Mouse (Mus musculus): Measurements from ENCODE around the gene Cdk9.
A peak's percentile ranks its signal among the peaks of the same experiment; 100 is the strongest.

Gene Cdk9

GRCm38 (mm10) chr2:32731911-32732310 lies 19.0 kb upstream of the Cdk9 start:
- DNase-seq, result no peak

- no peak for DNase-seq
Measured at GRCm38 (mm10) chr2:32730854-32731253, 18.0 kb upstream of the Cdk9 start.

GRCm38 (mm10) chr2:32729547-32729946 lies 16.7 kb upstream of the Cdk9 start:
- DNase-seq, result no peak

DNA sequence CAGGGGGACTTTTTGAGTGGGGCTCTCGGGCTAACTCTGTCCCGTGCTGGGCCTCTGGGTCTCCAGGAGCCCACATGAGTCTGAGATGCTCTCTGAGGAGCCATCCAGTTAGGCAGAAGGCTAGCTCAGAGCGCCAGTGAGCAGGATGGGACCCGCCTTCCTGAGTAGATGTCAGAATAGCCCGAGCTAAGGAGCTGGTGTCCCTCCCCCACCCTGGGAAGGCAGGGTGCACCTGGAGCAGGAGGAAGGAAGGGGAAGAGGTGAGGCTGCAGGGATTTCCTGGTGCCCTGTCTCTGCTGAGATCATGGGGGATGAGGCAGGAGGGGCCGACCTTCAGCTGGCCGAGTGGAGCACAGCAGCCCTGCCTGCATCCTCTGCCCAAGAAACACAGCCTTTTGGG lies 15.6 kb upstream of the Cdk9 start:
- no peak for DNase-seq

DNA sequence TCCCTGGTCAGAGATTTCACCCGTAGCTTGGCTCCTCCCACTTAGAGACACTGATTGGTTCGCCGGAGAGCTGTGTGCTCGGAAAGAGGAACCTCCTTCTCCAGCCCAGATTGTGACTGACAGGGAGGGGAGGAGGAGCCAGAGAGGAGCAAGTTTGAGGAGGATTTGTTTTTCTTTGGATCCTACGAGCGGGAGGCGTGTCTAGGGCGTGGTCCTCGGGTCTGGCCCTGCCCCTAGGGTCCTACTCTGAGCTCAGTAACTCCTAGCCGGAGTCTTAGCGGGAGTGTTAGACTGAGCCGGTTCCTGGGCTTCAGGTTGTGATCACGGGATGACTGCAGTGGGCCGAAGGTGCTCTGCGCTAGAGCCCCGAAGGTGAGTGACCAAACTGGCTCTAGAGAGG lies 14.6 kb upstream of the Cdk9 start:
- DNase-seq, result peak; percentile 99

GRCm38 (mm10) chr2:32724832-32725790 lies 12.2 kb upstream of the Cdk9 start:
- DNase-seq, result no peak

DNA sequence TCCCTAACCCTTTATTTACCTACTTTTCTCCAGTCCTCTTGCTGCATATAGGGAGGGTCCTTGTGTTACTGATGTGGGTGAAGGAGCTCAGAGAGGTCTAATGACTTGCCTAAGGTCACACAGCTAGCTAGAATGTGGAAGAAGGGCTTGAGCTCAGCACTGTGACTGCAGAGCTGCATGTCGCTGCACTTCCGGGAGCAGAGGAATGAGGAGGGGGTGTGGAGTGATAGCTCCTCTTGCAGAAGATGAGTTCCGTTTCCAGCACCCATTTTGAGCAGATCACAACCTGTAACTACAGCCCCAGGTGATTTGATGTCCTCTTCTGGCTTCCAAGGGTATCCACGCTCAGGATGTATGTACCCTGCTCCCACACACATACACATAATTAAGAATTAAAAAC lies 11.3 kb upstream of the Cdk9 start:
- no peak for DNase-seq

DNA sequence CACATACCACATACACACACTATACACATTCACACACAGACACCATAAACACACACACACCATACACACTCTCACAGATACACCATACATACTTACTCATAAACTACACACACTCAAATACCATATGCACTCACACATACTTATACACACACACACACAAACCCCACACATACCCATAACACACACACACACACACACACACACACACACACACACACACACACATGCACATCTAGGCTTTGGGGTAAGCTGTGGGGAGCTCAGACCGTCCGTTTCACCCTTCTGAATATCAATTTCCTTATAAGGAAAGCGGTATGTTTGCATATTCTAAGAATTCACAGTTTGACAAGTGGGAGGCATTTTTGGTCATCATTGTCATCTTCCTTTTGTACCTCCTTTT lies 9.7 kb upstream of the Cdk9 start:
- DNase-seq, result no peak

GRCm38 (mm10) chr2:32722046-32722445 lies 9.2 kb upstream of the Cdk9 start:
- no peak for DNase-seq

DNA sequence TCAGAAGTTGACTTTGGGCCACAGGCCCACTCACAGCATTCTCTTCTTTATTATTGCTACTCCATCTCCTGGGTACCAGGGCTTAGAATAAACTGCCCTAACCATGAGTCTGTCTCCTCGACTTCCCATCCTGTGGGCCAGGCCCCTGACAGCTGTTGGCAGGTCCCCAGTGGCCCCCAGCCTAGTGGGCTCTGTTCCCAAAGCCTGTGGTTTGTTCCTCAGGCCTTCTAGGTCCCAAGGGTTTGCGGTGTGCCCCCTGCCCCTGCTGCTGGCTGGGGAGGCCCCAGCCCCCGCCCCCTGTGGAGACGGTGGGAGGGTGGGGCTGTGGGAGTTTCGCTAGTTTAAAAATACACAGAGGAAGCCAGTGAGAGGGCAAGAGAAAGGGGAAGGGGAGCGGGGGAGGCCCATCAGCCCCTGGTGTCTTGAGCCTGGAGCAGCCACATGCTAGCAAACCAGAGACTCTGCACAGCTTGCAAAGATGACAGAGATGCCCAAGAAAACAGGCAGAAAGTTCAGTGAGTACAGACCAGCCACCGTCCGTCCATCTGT lies 7.9 kb upstream of the Cdk9 start, which contains the start of gene Sh2d3c:
Gene Sh2d3c (plus strand): TSS at position 375 of the 549 bp plus-strand sequence.
- no peak for DNase-seq

- DNase-seq, result no peak
Measured at GRCm38 (mm10) chr2:32720053-32720452, 7.2 kb upstream of the Cdk9 start.

GRCm38 (mm10) chr2:32718761-32719160 lies 5.9 kb upstream of the Cdk9 start:
- DNase-seq, result peak; percentile 95

GRCm38 (mm10) chr2:32714987-32715425 lies 2.1 kb upstream of the Cdk9 start:
- DNase-seq, result no peak

DNA sequence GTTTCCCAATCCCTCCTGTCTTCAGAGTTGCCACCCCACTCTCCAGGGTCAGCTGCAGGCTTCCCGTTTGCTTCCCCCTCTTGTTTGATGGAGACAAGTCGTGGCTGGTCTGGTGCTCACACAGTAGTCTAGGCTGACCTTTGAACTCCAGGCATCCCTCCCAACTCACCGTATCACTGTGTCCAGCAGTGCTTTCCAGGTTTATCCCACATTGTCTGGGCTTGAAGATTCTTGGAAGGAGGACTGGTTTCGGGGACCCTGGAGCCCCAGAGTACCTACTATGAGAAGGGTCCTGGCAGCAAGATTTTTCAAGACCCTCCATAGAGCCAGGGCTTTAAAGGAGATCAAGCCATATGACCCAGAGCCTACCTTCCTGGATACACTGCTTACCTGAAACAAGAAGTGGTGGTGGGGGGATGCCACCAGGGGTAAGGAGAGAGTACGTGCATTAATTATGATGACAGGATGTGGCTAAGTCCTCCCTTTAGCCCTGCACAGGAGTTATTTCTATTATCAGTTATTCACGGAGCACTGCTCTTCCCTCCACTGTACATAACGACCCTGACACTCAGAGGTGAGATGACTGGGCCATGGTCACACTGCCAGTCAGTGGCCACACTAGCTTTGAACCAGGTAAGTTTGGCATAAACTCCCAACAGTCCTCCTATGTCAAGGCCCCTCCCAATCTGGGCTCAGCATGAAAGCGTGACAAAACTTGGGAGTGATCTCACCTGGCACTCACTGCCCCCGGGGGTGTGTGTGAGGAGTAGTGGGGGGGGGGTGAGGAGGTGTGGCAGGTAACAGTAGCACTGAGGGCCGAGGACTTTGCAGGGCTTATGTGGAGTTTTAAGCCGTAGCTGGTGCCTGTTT lies 1.5 kb upstream of the Cdk9 start:
- no peak for DNase-seq

DNA sequence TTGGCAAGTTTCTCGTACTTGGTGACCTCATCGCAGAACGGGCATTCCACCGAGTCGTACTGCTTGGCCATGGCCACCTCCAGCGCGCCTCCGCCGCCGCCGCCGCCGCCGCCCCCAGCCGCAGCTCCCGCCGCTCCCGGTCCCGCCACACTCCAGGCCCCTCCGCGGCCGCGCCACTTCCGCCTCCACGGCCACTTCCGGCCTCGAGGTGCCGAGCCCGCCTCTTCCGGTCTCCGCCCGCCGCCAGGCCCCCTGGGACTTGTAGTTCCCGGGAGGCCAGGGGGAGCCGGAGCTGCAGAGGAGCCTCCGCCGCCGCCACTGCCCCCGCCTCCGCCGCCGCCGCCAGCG lies 316 bp downstream of the Cdk9 start:
- peak; percentile 95 for DNase-seq

DNA sequence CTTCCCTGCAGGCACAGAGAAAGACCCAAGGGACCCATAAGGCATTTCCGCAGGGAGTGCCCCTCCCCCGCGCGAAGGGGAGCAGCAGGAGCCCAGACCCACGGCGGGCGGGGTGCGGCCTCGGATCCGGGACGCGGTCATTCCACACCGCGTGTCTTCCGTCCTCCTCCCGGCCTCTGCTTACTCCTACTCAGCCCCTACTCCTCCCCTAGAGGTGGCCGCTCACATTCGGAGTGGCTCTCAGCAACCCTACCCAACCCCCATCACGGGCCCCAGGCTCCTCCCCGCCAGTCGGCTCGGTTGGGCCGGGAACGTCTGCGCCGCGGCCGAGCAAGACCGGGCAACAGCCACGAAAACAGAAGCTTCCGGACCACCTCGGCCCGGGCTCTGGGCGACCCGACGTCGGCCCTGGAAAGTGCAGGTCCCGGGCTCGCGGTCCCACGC lies 746 bp downstream of the Cdk9 start:
- DNase-seq, result peak; percentile 71

DNA sequence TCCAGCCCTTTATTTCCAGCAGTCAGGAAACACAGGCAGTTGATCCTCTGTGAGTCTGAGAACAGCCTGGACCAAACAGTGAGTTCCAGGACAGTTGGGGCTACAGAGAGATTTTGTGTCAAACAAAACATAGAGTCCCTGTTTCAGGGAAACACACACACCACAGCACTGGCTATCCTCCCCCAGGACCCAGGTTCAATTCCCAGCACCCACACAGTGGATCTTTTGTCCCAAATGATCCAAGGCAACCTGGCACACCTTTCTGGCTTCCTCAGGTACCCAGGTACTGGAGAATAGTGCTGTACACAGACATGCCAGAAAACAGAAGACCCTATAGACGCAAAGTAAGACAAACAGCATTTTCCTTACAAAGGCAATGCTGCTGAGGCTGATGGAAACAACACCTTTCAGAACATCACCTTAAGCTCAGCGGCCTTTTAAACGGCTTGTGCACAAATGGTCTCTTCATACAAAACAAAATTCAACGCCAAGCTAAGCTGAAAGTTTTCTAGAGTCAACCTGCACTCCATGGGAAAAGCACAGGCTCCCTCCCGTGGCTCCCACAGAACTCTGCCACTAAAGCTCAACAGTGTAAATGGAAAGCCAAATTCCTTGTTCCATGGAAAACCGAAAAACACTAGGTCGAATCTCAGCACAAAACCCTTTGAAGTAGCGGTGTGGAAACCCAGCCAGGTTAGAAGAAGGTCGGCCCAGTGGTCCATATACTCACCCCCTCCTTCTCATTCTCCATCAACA lies 1.4 kb downstream of the Cdk9 start:
- DNase-seq, result no peak

GRCm38 (mm10) chr2:32710425-32710824 lies 2.5 kb downstream of the Cdk9 start:
- no peak for DNase-seq

DNA sequence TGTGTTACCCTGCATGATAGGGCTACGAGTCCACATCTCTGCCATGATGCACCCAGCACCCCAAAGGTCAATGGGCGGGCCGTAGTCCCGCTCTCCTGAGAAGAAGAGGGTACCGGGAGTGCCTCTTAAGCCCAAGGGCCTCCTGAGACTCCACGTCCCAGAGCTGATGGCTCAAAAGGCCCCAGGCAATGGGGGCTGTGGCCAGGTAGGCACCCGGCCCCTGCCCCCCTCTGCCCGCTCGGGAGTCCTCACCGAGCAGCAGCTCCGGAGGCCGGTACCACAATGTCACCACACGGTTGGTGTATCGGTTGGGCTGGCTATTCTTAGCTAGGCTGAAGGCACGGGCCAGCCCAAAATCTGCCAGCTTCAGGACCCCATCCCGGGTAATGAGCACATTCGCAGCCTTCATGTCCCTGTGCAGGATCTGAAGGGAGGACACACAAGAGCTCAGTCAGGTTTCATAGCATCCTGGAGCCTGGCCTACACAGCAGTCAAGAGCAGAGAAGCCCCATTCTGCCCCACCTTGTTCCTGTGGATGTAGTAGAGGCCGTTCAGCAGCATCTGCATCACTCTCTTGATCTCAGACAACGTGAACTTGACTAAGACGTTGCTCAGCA lies 3.2 kb downstream of the Cdk9 start:
- DNase-seq, result no peak

GRCm38 (mm10) chr2:32708643-32709042 lies 4.2 kb downstream of the Cdk9 start:
- DNase-seq, result peak; percentile 90

DNA sequence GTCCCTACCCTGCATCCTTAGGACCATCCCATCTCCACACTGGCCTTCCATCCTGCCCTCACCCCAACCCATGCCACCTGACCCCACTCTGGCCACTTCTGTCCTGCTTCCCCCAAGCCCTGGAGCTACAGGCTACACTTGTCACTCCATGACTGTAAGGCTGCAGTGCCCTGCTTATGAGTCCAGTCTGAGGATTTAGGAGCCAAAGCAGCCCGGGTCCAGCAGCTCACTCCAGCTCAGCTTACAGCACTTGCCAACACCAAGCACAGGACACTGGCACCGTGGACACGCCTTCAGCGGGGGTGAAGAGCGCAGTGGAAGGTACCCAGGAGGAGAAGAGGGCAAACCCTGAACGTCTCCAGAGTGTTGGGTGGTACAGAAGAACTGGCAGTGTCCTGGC lies 5.9 kb downstream of the Cdk9 start:
- DNase-seq, result no peak

- no peak for DNase-seq
Measured at GRCm38 (mm10) chr2:32705018-32705417, 7.9 kb downstream of the Cdk9 start.
